In the genomic region with DNA sequence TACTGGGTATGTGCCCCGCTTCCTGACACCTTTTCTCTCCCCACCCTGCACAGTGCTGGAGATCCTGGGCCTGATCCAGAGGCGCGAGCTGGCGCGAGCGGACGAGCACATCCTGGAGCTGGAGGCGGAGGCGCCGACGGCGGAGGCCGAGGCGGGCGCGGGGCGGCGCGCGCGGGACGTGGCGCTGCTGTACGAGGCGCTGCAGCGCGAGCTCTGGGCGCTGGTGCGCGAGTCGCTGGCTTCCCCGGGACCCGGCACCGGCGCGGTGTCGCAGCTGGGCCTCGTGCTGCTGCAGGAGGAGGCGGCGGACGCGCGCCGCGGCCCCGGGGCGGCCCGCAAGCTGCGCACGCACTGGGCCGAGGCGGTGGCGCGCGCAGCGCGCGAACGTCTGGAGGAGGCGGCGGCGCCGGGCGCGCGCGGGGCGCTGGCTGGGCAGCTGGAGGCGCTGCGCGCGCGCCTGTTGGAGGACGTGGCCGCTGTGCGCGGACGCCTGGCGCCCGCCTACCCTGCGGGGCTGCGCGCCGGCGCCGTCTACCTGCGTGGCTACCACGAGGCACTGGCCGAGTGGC, we compare ENCODE assay signal across 7 mouse cellular contexts. TPM values are rescaled to one million over a fixed set of nuclear protein-coding genes. Genes with fewer than 3 reads are reported as not detected.
A peak's percentile ranks its signal among the peaks of the same experiment; 100 is the strongest.
DNase-seq lines count a peak whose midpoint lies in the region; ATAC-seq and TF ChIP-seq lines count a peak whose summit lies in the region.

No protein-coding gene starts in this region.

- peak; percentile 81 for ATAC-seq in embryonic facial prominence, embryonic 15.5 days (ENCODE audit: insufficient number of reproducible peaks, low FRiP score, low TSS enrichment, low read depth)
- ATAC-seq in kidney, embryonic 15.5 days (replicated peaks; ENCODE audit: low FRiP score): peak; percentile 85
- ATAC-seq in midbrain, postnatal 0 days (ENCODE audit: low FRiP score): peak; percentile 91

- DNase-seq in brain, embryonic 18.5 days (ENCODE audit: low read depth, low spot score): peak; percentile 67
- DNase-seq in heart, embryonic 10.5 days (ENCODE audit: low spot score): no peak
- DNase-seq in liver: peak; percentile 69
- DNase-seq in midbrain, postnatal 0 days (ENCODE audit: low spot score): peak; percentile 94
- DNase-seq in spleen, postnatal 4 days (ENCODE audit: low spot score in 2 of 2): peak; percentile 60 to 78

- no peaks in the 10 kb centered on the region for H3K9me3 ChIP-seq in embryonic facial prominence, embryonic 15.5 days (replicated peaks)
- no peaks in the 10 kb centered on the region for H3K9me3 ChIP-seq in heart, embryonic 10.5 days
- no peaks in the 10 kb centered on the region for H3K9me3 ChIP-seq in kidney, embryonic 15.5 days (replicated peaks)
- H3K9me3 ChIP-seq in midbrain, postnatal 0 days (ENCODE audit: low read length): no peaks in the 10 kb centered on the region

- peak overlapping the region; percentile 53 for H3K4me3 ChIP-seq in embryonic facial prominence, embryonic 15.5 days (replicated peaks)
- peak overlapping the region; percentile 71 for H3K4me3 ChIP-seq in heart, embryonic 10.5 days
- H3K4me3 ChIP-seq in kidney, embryonic 15.5 days (replicated peaks): peak overlapping the region; percentile 62
- peak overlapping the region; percentile 49 for H3K4me3 ChIP-seq in midbrain, postnatal 0 days (ENCODE audit: low read depth, low read length)

- WGBS in embryonic facial prominence, embryonic 15.5 days: 2% methylated on average over 79 of the region's 89 CpGs
- WGBS in heart, embryonic 10.5 days: 2% methylated on average over 83 of the region's 89 CpGs
- 1% methylated on average over 71 of the region's 89 CpGs for WGBS in kidney, embryonic 15.5 days
- under 1% methylated on average over 49 of the region's 89 CpGs for WGBS in midbrain, postnatal 0 days

- no peak for TF ChIP-seq CTCF in midbrain, postnatal 0 days (IDR thresholded peaks at IDR 0.05)

- H3K36me3 ChIP-seq in embryonic facial prominence, embryonic 15.5 days: no peaks in the 10 kb centered on the region
- 0 out of 2 replicates have a peak, but pooled peaks cover 6% of the 10 kb centered on the region for H3K36me3 ChIP-seq in heart, embryonic 10.5 days
- no peaks in the 10 kb centered on the region for H3K36me3 ChIP-seq in kidney, embryonic 15.5 days
- no peaks in the 10 kb centered on the region for H3K36me3 ChIP-seq in midbrain, postnatal 0 days (ENCODE audit: insufficient read depth, low read length)

- peak overlapping the region; percentile 65; the same call in 1 of the 2 replicates for H3K27ac ChIP-seq in embryonic facial prominence, embryonic 15.5 days (replicated peaks)
- H3K27ac ChIP-seq in heart, embryonic 10.5 days: peak overlapping the region; percentile 85
- H3K27ac ChIP-seq in kidney, embryonic 15.5 days: peak overlapping the region; percentile 80
- H3K27ac ChIP-seq in midbrain, postnatal 0 days (ENCODE audit: low read depth, low read length): peak overlapping the region; percentile 76

- peak overlapping the region; percentile 26 for H3K9ac ChIP-seq in embryonic facial prominence, embryonic 15.5 days
- peak overlapping the region; percentile 60 for H3K9ac ChIP-seq in kidney, embryonic 15.5 days
- peak overlapping the region; percentile 74 for H3K9ac ChIP-seq in midbrain, postnatal 0 days (replicated peaks; ENCODE audit: low read length, poor library complexity, severe bottlenecking)

- H3K4me2 ChIP-seq in embryonic facial prominence, embryonic 15.5 days (replicated peaks): peak overlapping the region; percentile 95
- H3K4me2 ChIP-seq in kidney, embryonic 15.5 days: peak overlapping the region; percentile 93
- peak overlapping the region; percentile 81 for H3K4me2 ChIP-seq in midbrain, postnatal 0 days (ENCODE audit: low read depth, low read length, poor library complexity, severe bottlenecking)

- peaks cover 52% of the 10 kb centered on the region for H3K27me3 ChIP-seq in embryonic facial prominence, embryonic 15.5 days
- peaks cover 95% of the 10 kb centered on the region for H3K27me3 ChIP-seq in heart, embryonic 10.5 days (ENCODE audit: insufficient read depth, poor library complexity, severe bottlenecking)
- peaks cover 62% of the 10 kb centered on the region for H3K27me3 ChIP-seq in kidney, embryonic 15.5 days
- H3K27me3 ChIP-seq in midbrain, postnatal 0 days (ENCODE audit: insufficient read depth, low read length): peaks cover 48% of the 10 kb centered on the region

- peaks cover 30% of the 10 kb centered on the region for H3K4me1 ChIP-seq in embryonic facial prominence, embryonic 15.5 days
- H3K4me1 ChIP-seq in heart, embryonic 10.5 days: peaks cover 38% of the 10 kb centered on the region
- peaks cover 30% of the 10 kb centered on the region for H3K4me1 ChIP-seq in kidney, embryonic 15.5 days
- no peaks in the 10 kb centered on the region for H3K4me1 ChIP-seq in midbrain, postnatal 0 days (ENCODE audit: insufficient read depth, low read length)

RNA-seq across cellular contexts. Expression of gene Exoc3l2, which starts 10.8 kb away (rescaled TPM):
- 1.2 and 1.4 TPM in 2 replicates for polyA plus RNA-seq in embryonic facial prominence, embryonic 15.5 days (2015; fragmentation: Nextera tagmentation; extraction: Ambion mirVana)
- polyA plus RNA-seq in heart, embryonic 10.5 days (2016; fragmentation: Nextera tagmentation; extraction: Ambion mirVana): 1.8 and 2.5 TPM in 2 replicates
- 3.0 TPM in 2 replicates for polyA plus RNA-seq in kidney, embryonic 15.5 days (2015; fragmentation: Nextera tagmentation; extraction: Ambion mirVana)
- total RNA-seq in midbrain, postnatal 0 days (2014; rRNA removed): 0.28 and 0.49 TPM in 2 replicates
- 1.5 and 1.6 TPM in 2 replicates for polyA plus RNA-seq in midbrain, postnatal 0 days (2015; fragmentation: Nextera tagmentation; extraction: Ambion mirVana)

RNA-seq across cellular contexts. Expression of gene Mark4, which starts 15.3 kb away (rescaled TPM):
- polyA plus RNA-seq in embryonic facial prominence, embryonic 15.5 days (2015; fragmentation: Nextera tagmentation; extraction: Ambion mirVana): 11.8 and 14.4 TPM in 2 replicates
- polyA plus RNA-seq in heart, embryonic 10.5 days (2016; fragmentation: Nextera tagmentation; extraction: Ambion mirVana): 7.0 and 8.9 TPM in 2 replicates
- 6.6 and 9.4 TPM in 2 replicates for polyA plus RNA-seq in kidney, embryonic 15.5 days (2015; fragmentation: Nextera tagmentation; extraction: Ambion mirVana)
- 58.1 and 68.9 TPM in 2 replicates for total RNA-seq in midbrain, postnatal 0 days (2014; rRNA removed)
- 16.2 and 17.0 TPM in 2 replicates for polyA plus RNA-seq in midbrain, postnatal 0 days (2015; fragmentation: Nextera tagmentation; extraction: Ambion mirVana)

RNA-seq across cellular contexts. Expression of gene Bloc1s3, which starts 34.2 kb away (rescaled TPM):
- 2.4 and 2.8 TPM in 2 replicates for polyA plus RNA-seq in embryonic facial prominence, embryonic 15.5 days (2015; fragmentation: Nextera tagmentation; extraction: Ambion mirVana)
- 1.5 and 2.0 TPM in 2 replicates for polyA plus RNA-seq in heart, embryonic 10.5 days (2016; fragmentation: Nextera tagmentation; extraction: Ambion mirVana)
- 2.3 and 2.6 TPM in 2 replicates for polyA plus RNA-seq in kidney, embryonic 15.5 days (2015; fragmentation: Nextera tagmentation; extraction: Ambion mirVana)
- total RNA-seq in midbrain, postnatal 0 days (2014; rRNA removed): 17.8 and 21.4 TPM in 2 replicates
- polyA plus RNA-seq in midbrain, postnatal 0 days (2015; fragmentation: Nextera tagmentation; extraction: Ambion mirVana): 3.9 and 4.2 TPM in 2 replicates

RNA-seq across cellular contexts. Expression of gene Trappc6a, which starts 34.2 kb away (rescaled TPM):
- polyA plus RNA-seq in embryonic facial prominence, embryonic 15.5 days (2015; fragmentation: Nextera tagmentation; extraction: Ambion mirVana): 89.5 and 101 TPM in 2 replicates
- 95.3 and 107 TPM in 2 replicates for polyA plus RNA-seq in heart, embryonic 10.5 days (2016; fragmentation: Nextera tagmentation; extraction: Ambion mirVana)
- polyA plus RNA-seq in kidney, embryonic 15.5 days (2015; fragmentation: Nextera tagmentation; extraction: Ambion mirVana): 76.2 and 81.2 TPM in 2 replicates
- total RNA-seq in midbrain, postnatal 0 days (2014; rRNA removed): 14.9 and 23.9 TPM in 2 replicates
- polyA plus RNA-seq in midbrain, postnatal 0 days (2015; fragmentation: Nextera tagmentation; extraction: Ambion mirVana): 32.2 and 32.6 TPM in 2 replicates

RNA-seq across cellular contexts. Expression of gene Nkpd1, which starts 43.7 kb away (rescaled TPM):
- polyA plus RNA-seq in embryonic facial prominence, embryonic 15.5 days (2015; fragmentation: Nextera tagmentation; extraction: Ambion mirVana): 3.1 and 3.3 TPM in 2 replicates
- 0.09 and 0.14 TPM in 2 replicates for polyA plus RNA-seq in heart, embryonic 10.5 days (2016; fragmentation: Nextera tagmentation; extraction: Ambion mirVana)
- 0.10 and 0.15 TPM in 2 replicates for polyA plus RNA-seq in kidney, embryonic 15.5 days (2015; fragmentation: Nextera tagmentation; extraction: Ambion mirVana)
- 2.3 TPM in 2 replicates for total RNA-seq in midbrain, postnatal 0 days (2014; rRNA removed)
- 1.6 and 1.8 TPM in 2 replicates for polyA plus RNA-seq in midbrain, postnatal 0 days (2015; fragmentation: Nextera tagmentation; extraction: Ambion mirVana)
